Mouse (Mus musculus) c-Kit-positive CD71-negative TER-119-negative erythroid progenitor cells, embryonic 14.5 days (primary cell): ENCODE measurements around the gene Slc41a2.
"Not testable (repeated sequence)": the region's sequence is repeated elsewhere in the genome, so short reads cannot be mapped to it uniquely, and the experiment has no call there.

Experiments used
- DNase-seq: peaks from one replicate; pipeline ENCODE4 v3.0.0-alpha.2; 2013; ENCODE audit warnings: low read depth

Slc41a2 gene

GRCm38 (mm10) chr10:83351779-83352178 is 14.1 kb upstream of the Slc41a2 start:
- DNase-seq, result not testable (repeated sequence)

DNA sequence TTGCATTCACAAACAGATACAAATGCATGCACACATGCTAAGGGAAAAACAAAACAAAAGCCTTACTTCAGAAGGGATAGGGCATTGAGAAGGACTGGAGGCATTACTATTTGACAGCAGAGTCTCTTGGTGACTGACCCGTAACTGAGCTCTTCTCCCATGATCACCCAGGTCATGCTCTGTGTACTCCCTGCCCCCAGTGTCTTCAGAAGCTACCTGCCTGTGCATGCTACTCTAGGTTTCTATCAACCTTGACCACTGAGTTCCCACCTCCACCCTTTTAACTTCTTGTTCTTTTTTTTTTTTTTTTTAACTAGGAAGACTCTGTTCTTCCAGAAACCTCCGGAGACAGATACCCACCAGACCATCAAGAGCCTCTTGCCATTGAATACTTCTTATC is 13.0 kb upstream of the Slc41a2 start:
- DNase-seq, result no peak

DNA sequence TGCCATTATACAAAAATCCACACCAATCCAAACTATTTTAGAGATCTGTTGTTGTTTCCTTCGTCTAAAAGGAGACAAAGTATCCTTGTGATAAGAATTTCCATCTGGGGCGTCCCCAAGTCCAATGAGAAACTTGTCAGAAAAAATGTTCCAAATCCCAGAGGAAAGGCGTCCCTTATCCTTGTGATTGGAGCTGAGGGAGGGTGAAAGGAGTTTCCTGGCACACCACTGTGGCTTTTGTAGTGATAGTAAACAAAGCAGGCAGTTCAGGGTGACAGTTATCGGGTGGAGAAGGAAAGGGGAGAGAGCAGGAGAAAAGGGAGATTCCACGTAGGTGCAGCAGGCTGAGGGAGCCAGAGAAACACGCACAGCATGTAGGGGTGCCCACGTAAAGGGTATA is 9.8 kb upstream of the Slc41a2 start:
- no peak for DNase-seq

DNA sequence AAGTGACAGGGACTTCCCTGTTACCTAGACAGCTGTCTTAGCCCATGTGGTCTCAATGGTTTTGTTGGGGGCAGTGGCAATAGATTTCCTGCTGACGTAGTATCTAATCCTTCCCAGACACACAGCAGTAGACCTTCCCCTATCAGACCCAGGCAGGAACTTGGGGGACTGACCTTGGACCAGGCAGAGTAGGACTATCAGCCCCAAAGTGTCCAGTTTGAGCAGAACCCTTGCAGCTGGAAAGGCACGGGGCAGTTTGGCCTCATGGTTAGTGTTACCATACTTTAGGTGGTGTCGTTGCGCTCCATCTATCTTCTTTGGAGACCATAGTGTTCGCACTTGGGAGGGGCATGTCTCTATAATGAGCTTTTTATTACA is 8.7 kb upstream of the Slc41a2 start:
- DNase-seq, result no peak

DNA sequence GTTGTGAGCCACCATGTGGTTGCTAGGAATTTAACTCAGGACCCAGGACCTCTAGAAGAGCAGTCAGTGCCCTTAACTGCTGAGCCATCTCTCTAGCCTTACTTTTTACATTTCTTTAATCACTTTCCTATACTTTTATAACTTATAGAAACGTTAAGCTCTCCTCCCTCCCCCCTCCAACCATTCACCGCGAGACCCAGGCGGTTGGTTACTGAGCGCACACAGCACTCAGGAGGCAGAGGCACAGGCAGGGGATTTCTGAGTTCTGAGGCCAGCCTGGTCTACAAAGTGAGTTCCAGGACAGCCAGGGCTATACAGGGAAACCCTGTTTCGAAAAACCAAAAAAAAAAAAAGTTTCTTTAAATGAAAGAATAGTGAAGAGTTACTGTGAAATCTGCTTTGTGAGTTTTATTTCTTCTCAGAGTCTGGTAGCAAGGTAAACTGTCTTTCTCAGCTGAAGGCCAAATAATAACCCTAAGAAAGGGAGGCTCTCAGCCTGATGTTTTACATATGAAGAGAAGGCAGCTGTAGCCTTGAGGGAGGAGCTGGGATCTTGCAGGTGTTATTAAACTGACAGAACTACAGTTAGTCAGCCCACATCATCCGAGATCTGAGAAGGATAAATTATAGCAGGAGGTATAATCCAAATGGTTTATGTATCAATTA is 8.1 kb upstream of the Slc41a2 start:
- no peak for DNase-seq

DNA sequence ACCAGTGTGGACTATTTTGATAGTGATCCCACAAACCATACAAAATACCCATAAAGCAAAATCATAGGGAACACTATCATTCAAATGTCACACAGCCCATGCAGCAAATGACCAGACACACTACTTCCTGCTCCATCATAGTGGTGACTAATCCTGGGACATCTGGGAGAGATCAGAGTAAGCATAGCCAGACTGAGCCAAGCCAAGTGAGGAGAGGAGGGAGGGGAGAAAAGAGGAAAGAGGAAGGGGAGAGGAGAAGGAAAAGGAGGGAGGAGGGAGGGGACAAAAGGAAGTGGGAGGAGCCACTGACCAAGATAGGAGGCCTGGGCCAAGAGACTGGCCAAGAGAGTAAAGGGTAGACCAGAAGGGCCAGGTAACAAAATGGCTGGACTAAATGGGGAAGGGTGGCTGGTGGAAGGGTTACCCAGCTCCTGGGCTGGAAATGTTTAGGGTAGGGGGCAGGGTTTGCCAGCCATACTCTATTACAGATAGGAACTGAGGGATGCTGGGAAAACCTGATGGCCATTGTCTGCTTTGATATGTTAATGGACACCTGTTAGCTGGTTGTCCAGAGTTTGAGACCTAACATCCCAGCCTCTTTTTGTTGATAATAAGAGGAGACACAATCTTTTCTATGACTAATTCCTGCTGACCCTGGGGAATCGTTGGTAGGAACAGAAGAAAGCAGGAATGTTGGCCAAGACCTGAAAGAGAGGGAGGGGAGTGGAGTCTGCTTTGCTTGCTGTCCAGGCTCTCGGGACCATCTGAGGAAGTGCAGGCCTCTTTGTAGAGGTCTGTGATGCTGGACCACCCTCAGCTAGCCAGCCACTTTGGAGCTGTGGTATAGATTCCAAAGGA is 6.4 kb upstream of the Slc41a2 start:
- DNase-seq, result no peak

- DNase-seq, result no peak
Measured at GRCm38 (mm10) chr10:83343171-83343570, 5.5 kb upstream of the Slc41a2 start.

DNA sequence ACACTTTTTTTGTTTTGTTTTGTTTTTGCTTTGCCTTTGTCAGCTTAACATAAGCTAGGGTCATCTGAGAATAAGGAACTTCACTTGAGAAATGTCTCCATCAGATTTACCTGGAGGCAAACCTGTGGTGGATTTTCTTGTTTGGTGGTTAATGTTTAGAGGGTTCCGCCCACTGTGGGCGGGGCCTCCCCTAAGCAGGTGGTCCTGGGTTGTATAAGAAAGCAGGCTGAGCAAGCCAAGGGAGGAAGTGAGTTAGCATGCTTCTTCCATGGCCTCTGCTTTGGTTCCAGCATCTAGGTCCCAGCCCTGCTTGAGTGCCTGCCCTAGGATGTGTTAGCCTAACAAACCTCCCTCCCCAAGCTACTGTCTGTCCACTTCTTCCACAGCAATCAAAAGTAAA is 3.5 kb upstream of the Slc41a2 start:
- DNase-seq, result no peak

DNA sequence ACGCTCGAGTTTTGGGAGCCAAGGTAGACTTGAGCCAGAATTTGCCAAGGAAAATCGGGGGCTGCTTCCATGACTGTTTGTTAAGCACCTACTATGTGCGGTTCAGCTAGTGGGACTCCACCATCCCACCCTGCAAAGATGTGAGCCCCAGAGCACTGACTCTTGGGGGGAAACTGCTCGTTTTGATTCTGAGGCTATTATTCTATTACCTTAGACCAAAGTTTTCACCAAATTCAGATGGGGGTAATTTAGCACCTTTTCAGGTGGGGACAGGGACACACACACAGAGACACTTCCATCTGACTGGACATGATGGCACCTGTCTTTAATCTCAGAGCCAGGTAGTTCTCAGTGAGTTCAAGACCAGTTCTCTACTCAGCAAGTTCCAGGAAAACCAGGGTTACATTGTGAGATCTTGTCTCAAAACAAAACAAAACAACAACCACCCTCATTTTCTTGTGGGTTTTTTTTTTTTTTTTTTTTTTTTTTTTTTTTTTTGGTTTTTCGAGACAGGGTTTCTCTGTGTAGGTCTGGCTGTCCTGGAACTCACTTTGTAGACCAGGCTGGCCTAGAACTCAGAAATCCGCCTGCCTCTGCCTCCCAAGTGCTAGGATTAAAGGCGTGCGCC is 403 bp upstream of the Slc41a2 start:
- no peak for DNase-seq

DNA sequence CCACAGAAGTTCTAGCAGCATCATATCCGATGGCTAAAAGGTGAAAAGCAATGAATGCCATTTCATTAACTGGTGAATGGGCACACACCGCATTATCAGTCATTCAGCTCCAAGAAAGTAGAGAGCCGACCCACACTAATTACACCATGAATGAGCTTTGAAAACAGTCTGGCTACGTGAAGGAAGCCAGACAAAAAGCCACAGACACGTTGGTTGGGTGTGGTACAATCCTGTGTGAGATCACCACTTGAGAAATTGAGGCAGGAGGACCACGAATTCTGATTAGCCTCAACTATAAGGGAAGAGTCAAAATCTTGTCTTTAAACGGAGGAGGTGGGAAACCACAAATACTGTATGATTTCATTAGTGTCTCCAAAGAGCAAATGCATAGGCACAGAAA is 1.3 kb downstream of the Slc41a2 start:
- DNase-seq, result no peak

- no peak for DNase-seq
Measured at GRCm38 (mm10) chr10:83332581-83332980, 5.1 kb downstream of the Slc41a2 start.

DNA sequence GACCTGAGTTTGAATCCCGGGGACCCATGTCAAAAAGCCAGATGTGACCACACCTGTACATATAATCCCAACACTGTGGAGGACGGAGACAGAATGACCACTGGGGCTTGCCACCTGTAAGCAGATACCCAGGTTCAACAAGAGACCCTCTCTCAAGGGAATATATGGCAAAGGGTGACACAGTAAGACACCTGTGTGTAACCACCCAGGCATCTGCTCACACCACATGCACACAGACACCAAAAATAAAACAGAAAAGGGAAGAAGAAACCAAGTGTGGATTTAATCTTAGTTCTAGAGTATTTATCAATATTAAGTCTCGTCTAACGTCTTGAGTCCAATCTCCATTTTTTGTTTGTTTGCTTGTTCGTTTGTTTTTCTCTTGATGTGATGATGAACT is 5.9 kb downstream of the Slc41a2 start:
- no peak for DNase-seq

DNA sequence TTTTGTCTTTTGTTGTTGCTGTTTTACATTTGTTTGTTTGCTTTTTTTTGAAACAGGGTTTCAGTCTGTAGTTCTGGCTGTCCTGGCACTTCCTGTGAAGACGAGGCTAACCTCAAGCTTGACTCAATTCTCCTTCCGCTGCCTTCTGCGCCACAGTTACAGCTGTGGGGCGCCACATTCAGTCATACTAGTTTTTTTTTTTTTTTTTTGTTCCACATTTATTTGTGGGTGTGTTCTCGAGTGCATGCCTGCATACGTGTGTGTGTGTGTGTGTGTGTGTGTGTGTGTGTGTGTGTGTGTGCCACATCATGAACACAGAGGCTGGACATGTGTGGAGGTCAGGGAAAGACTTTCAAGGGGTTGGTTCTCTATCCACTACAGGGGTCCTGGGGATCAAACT is 7.3 kb downstream of the Slc41a2 start:
- no peak for DNase-seq

DNA sequence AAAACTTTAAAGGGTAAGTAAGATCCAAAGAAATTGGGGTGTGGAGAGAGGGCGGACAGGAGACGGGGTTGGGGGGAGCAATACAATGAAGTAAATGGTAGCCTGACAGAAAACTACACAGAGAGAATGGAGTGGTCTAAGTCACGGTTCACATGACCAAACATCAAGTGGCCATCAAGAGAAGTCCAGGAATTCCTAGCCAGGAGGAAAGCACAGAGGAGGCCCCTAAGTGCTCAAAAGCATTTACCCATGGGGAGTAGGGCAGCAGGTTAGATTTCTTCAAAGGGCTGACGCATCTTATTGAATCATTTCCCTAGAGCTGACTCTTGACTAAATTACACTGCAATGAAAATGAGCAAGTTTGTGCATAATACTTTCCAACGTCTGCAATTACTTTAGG is 8.9 kb downstream of the Slc41a2 start:
- DNase-seq, result no peak

DNA sequence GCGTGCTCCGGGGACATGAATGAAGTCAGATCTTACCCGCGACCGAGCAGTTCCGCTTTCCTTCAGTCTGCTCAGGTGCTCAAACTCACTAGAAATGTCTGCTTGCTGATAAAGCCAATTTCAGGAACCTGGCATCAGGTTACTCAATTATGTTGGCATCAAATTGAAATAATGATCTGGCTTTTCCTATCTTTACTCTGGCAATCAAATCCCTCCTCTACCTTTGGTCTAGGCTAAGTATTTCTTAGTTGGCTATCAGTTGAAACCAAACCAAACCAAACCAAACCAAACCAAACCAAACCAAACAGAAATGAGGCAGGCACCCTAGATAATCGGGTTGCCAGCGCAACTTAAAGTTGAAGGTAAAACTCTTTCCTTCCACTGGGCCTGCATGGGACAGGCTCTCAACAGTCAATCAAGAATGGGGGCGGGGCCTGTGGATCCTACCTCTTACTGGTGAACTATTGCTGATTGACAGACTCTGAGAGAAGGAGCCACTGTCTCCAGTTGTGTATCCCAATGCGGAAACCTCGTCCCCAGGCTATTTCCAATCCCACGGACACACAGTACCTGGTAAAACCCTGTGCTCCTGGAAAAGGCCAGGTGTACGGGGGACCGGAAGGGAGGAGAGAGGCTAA is 10.9 kb downstream of the Slc41a2 start:
- no peak for DNase-seq

- no peak for DNase-seq
Measured at GRCm38 (mm10) chr10:83325903-83326302, 11.8 kb downstream of the Slc41a2 start.

DNA sequence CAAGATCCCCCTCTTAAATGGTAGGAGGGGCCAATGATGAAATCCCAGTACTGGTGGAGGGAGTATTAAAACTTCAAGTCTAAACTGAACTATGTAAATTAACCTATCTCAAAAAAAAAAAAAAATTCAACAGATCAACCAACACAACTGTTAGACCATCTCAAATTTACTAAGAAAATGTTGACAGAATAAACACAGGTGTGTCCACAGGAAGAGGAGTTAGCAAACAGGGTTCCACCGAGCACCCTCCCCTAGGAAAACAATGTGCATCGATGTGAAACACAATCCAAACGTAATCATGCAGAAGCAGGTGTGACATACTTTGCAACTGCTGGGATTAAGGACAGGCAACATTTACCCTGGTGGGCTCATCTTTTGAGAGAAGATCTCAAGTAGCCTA is 12.8 kb downstream of the Slc41a2 start:
- DNase-seq, result no peak

DNA sequence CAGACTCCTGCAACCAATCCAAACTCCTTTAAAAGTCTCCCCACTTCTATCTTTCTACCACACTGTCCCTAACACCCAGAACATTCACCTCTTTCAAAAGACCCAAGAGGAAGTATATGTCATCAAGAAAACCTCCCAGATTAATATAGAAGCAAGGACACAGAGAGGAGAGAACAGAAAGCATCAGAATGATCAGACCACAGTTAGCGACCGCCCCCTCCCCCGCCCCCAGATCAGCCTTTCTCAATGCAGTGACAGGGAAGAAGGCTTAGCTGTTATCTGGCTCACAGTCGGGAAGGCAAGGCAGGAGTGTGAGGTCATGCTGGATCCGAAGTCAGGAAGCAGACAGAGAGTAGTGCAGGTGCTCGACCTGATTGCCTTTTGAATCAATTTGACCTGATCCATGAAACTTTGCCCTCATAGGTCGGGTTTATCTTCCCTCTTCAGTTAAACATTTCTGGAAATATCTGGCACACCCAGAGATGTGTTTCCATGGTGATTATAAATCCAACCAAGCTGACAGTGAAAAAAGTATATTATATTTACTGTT is 15.1 kb downstream of the Slc41a2 start:
- DNase-seq, result no peak

GRCm38 (mm10) chr10:83321528-83321927 is 16.2 kb downstream of the Slc41a2 start:
- no peak for DNase-seq

DNA sequence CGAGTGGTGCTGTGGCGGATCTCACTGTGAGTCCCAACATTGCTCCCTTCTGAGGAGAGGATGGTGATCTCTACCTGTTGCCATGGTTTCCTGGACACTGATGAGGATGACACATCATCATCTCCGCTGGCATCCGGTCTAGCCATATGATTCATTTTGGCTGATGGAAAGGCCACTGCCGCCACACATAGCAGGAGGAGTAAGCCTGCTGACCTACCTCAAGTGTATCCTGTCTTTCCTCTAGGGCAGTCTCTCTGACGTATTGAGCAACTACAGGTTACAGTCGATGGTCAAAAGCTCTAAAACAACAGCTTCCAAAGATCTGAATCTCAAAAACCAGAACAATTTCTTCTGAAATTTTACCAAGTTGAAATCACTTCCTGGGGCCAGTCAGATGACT is 16.8 kb downstream of the Slc41a2 start:
- DNase-seq, result no peak

GRCm38 (mm10) chr10:83320396-83320795 is 17.3 kb downstream of the Slc41a2 start:
- DNase-seq, result no peak

GRCm38 (mm10) chr10:83313033-83313432 is 24.6 kb downstream of the Slc41a2 start:
- DNase-seq, result no peak
